ENCODE assay signal across 10 mouse cellular contexts in the genomic region with DNA sequence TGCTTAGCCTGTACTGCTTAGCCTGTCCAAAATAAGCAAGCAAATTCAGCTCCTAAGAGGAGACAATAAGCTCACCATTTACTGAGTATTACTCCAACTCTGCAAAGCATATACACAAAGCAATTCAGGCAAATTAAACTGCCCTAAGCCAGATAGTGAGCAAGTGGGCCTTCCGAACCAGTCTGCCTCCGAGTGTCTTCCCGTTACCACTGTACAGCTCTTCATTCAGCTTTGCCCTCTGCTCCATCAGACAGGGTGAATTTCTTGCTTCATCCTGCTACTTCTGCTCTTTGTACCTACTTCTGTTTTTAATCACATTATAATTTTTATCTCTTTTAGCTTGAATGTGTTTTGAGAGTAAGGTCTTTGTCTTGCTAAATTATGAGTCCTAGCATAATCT. TPM values are rescaled to one million over a fixed set of nuclear protein-coding genes. Genes with fewer than 3 reads are reported as not detected.
DNase-seq lines count a peak whose midpoint lies in the region; ATAC-seq and TF ChIP-seq lines count a peak whose summit lies in the region.
"Had no signal": no experiment of that assay in that cellular context is flagged by ENCODE, and none has a peak within 500 bp of the region (broad histone marks: within the 10 kb centered on the region; RNA-seq: fewer than 3 reads in every experiment).

No protein-coding gene starts in this region.

- no peak for TF ChIP-seq CTCF in lung, embryonic 14.5 days (IDR thresholded peaks at IDR 0.05; ENCODE audit: low read depth)
- TF ChIP-seq CTCF in lung, adult 2 months (IDR thresholded peaks at IDR 0.05; ENCODE audit: insufficient read depth, low read length): no peak
- no peak for TF ChIP-seq CTCF in olfactory bulb, adult 2 months (IDR thresholded peaks at IDR 0.05; ENCODE audit: insufficient read depth, low read depth, low read length)

- H3K27ac ChIP-seq in lung, embryonic 14.5 days (ENCODE audit: low read depth): no peak overlapping the region
- H3K27ac ChIP-seq in forebrain, embryonic 15.5 days (replicated peaks): no peak overlapping the region
- peak overlapping the region; percentile 87 for H3K27ac ChIP-seq in liver, embryonic 15.5 days (replicated peaks)
- no peak overlapping the region for H3K27ac ChIP-seq in olfactory bulb, adult 2 months (ENCODE audit: insufficient read depth, low read depth, low read length)

- no peaks in the 10 kb centered on the region for H3K36me3 ChIP-seq in lung, embryonic 14.5 days (ENCODE audit: insufficient read depth)
- H3K36me3 ChIP-seq in forebrain, embryonic 15.5 days: no peaks in the 10 kb centered on the region
- no peaks in the 10 kb centered on the region for H3K36me3 ChIP-seq in liver, embryonic 15.5 days (replicated peaks)

- H3K9ac ChIP-seq in lung, embryonic 14.5 days: no peak overlapping the region
- H3K9ac ChIP-seq in forebrain, embryonic 15.5 days (replicated peaks): peak overlapping the region; percentile 89
- no peak overlapping the region for H3K9ac ChIP-seq in liver, embryonic 15.5 days

- WGBS in lung, embryonic 14.5 days: 69% methylated on average over 3 of the region's 3 CpGs
- WGBS in lung, adult 2 months: 77% methylated on average over 3 of the region's 3 CpGs
- 44% methylated on average over 3 of the region's 3 CpGs for WGBS in forebrain, embryonic 15.5 days
- 75% methylated on average over 3 of the region's 3 CpGs for WGBS in liver, embryonic 15.5 days (ENCODE audit: insufficient replicate concordance)
- 22% methylated on average over 3 of the region's 3 CpGs for WGBS in olfactory bulb, adult 2 months

- no peak for ATAC-seq in lung, embryonic 14.5 days (ENCODE audit: insufficient read depth)
- ATAC-seq in forebrain, embryonic 15.5 days (replicated peaks): no peak
- no peak for ATAC-seq in liver, embryonic 15.5 days (ENCODE audit: insufficient read depth)
- ATAC-seq in CD4-positive, CD25-positive, alpha-beta regulatory T cell, adult 4 months: no peak

- H3K4me2 ChIP-seq in lung, embryonic 14.5 days: peak overlapping the region; percentile 82
- H3K4me2 ChIP-seq in forebrain, embryonic 15.5 days (replicated peaks): peak overlapping the region; percentile 79
- H3K4me2 ChIP-seq in liver, embryonic 15.5 days: peak overlapping the region; percentile 95

- H3K4me1 ChIP-seq in lung, embryonic 14.5 days (ENCODE audit: insufficient read depth): no peaks in the 10 kb centered on the region
- H3K4me1 ChIP-seq in lung, adult 2 months (ENCODE audit: control insufficient read depth, insufficient read depth, low read length): no peaks in the 10 kb centered on the region
- H3K4me1 ChIP-seq in forebrain, embryonic 15.5 days: peaks cover 34% of the 10 kb centered on the region
- H3K4me1 ChIP-seq in liver, embryonic 15.5 days (replicated peaks): peaks cover 44% of the 10 kb centered on the region
- H3K4me1 ChIP-seq in olfactory bulb, adult 2 months (ENCODE audit: control insufficient read depth, insufficient read depth, low read length): peaks cover 6% of the 10 kb centered on the region

- no peak for TF ChIP-seq POLR2A in lung, adult 2 months (IDR thresholded peaks at IDR 0.05; ENCODE audit: borderline replicate concordance, extremely low read depth, low read depth, low read length)
- no peak for TF ChIP-seq POLR2A in olfactory bulb, adult 2 months (IDR thresholded peaks at IDR 0.05; ENCODE audit: insufficient read depth, low read depth, low read length)

- no peaks in the 10 kb centered on the region for H3K27me3 ChIP-seq in lung, embryonic 14.5 days (ENCODE audit: insufficient read depth, low read length)
- H3K27me3 ChIP-seq in forebrain, embryonic 15.5 days: no peaks in the 10 kb centered on the region
- H3K27me3 ChIP-seq in liver, embryonic 15.5 days: no peaks in the 10 kb centered on the region

- H3K4me3 ChIP-seq in lung, embryonic 14.5 days (ENCODE audit: low read depth, low read length): no peak overlapping the region; the same call in 1 of the 2 replicates
- no peak overlapping the region for H3K4me3 ChIP-seq in lung, adult 2 months (replicated peaks; ENCODE audit: extremely low read depth, low read depth, low read length)
- peak overlapping the region; percentile 97 for H3K4me3 ChIP-seq in forebrain, embryonic 15.5 days
- H3K4me3 ChIP-seq in liver, embryonic 15.5 days (replicated peaks): peak overlapping the region; percentile 91
- peak overlapping the region; percentile 24; the same call in 1 of the 2 replicates for H3K4me3 ChIP-seq in olfactory bulb, adult 2 months (ENCODE audit: insufficient read depth, low read depth, low read length)

- DNase-seq in lung, embryonic 14.5 days: no peak
- DNase-seq in lung, adult 2 months: no peak
- no peak for DNase-seq in urinary bladder, postnatal 25 days (ENCODE audit: low spot score)
- DNase-seq in frontal cortex, postnatal 14 days (ENCODE audit: low spot score in 2 of 2): no peak
- DNase-seq: cerebellum, adult 11-12 months; thymus, postnatal 4 days had no signal

- no peaks in the 10 kb centered on the region for H3K9me3 ChIP-seq in lung, embryonic 14.5 days (ENCODE audit: low read depth, low read length)
- H3K9me3 ChIP-seq in forebrain, embryonic 15.5 days: no peaks in the 10 kb centered on the region
- no peaks in the 10 kb centered on the region for H3K9me3 ChIP-seq in liver, embryonic 15.5 days (replicated peaks)

RNA-seq across cellular contexts. Expression of a gene that starts 1.9 kb away (rescaled TPM):
- polyA plus RNA-seq in lung, embryonic 14.5 days (2014; fragmentation: Nextera tagmentation; extraction: Ambion mirVana): 13.8 and 14.1 TPM in 2 replicates
- 5.4 and 6.6 TPM in 2 replicates for polyA plus RNA-seq in lung, adult 2 months (2012; rRNA removed)
- polyA plus RNA-seq in forebrain, embryonic 15.5 days (2015; fragmentation: Nextera tagmentation; extraction: Ambion mirVana): 43.4 and 46.0 TPM in 2 replicates
- polyA plus RNA-seq in liver, embryonic 15.5 days (2015; fragmentation: Nextera tagmentation; extraction: Ambion mirVana): 5.8 and 6.2 TPM in 2 replicates
- not detected in 2 replicates for polyA plus RNA-seq in olfactory bulb, adult 2 months (2012; ENCODE audit: insufficient read depth, insufficient read length, low replicate concordance, missing spikeins)
- polyA plus RNA-seq in CD4-positive, CD25-positive, alpha-beta regulatory T cell, adult 4 months (2017; shearing (Covaris generic)): 10 to 100 TPM; 11.0 to 14.2 TPM

Comparison
In these comparisons a context has a peak if more than half of its experiments do, and no peak if none do; other contexts are left out.
1. H3K4me3 ChIP-seq: peak in forebrain, embryonic 15.5 days (single experiment), liver, embryonic 15.5 days (single experiment) and olfactory bulb, adult 2 months (single experiment); none in lung, embryonic 14.5 days (single experiment) and lung, adult 2 months (single experiment).
2. Peak in every context shown above with its lines, with median percentiles within 50 percentile points of each other: H3K4me2 ChIP-seq.